Comparison of ENCODE assay signal across 9 mouse cellular contexts in genomic region chr5:136186723-136187122, GRCm38 (mm10). TPM values are rescaled to one million over a fixed set of nuclear protein-coding genes. Genes with fewer than 3 reads are reported as not detected.
DNase-seq lines count a peak whose midpoint lies in the region; ATAC-seq and TF ChIP-seq lines count a peak whose summit lies in the region.
"Had no signal": no experiment of that assay in that cellular context is flagged by ENCODE, and none has a peak within 500 bp of the region (broad histone marks: within the 10 kb centered on the region; RNA-seq: fewer than 3 reads in every experiment).

No protein-coding gene starts in this region.

- DNase-seq in kidney, adult 2 months, result peak; percentile 55
- DNase-seq in ES-CJ7 (ENCODE audit: low read depth, low spot score), result peak; percentile 52
- peak; percentile 65 to 67 for DNase-seq in cerebellum, postnatal 36 days
- DNase-seq in heart, postnatal 36 days, result peak; percentile 50 to 54
- DNase-seq in liver, embryonic 14.5 days (ENCODE audit: low read depth in 3 of 3, low spot score in 3 of 3), result no peak
- DNase-seq in retina, embryonic 14.5 days (ENCODE audit: low spot score), result peak; percentile 71

- H3K36me3 ChIP-seq in kidney, adult 2 months (ENCODE audit: control insufficient read depth, insufficient read depth, low read length), result no peaks in the 10 kb centered on the region; the same call in none of the 2 replicates
- H3K36me3 ChIP-seq in kidney, embryonic 15.5 days, result peaks cover 92% of the 10 kb centered on the region
- H3K36me3 ChIP-seq in liver, embryonic 14.5 days (replicated peaks; ENCODE audit: control insufficient read depth, insufficient read depth, low read depth), result peaks cover 30% of the 10 kb centered on the region

- no peaks in the 10 kb centered on the region for H3K9me3 ChIP-seq in kidney, embryonic 15.5 days (replicated peaks)
- no peaks in the 10 kb centered on the region for H3K9me3 ChIP-seq in liver, embryonic 14.5 days (ENCODE audit: control insufficient read depth, low read length)
- H3K9me3 ChIP-seq: midbrain, embryonic 12.5 days had no signal

- intact Hi-C loops in heart, postnatal 36 days (cut with DNase I), result loop anchor here (1.0 kb wide), 1 partner anchor 51 kb away; no protein-coding TSS in a partner anchor

- no peak for TF ChIP-seq EP300 in liver, embryonic 14.5 days (IDR thresholded peaks at IDR 0.05; ENCODE audit: low read depth)

- no peak overlapping the region for H3K4me2 ChIP-seq in kidney, embryonic 15.5 days
- H3K4me2 ChIP-seq in liver, embryonic 14.5 days (ENCODE audit: low read depth), result no peak overlapping the region
- H3K4me2 ChIP-seq: midbrain, embryonic 12.5 days had no signal

- no peak for TF ChIP-seq POLR2A in kidney, adult 2 months (IDR thresholded peaks at IDR 0.05; ENCODE audit: low read depth, low read length)

- no peak overlapping the region for H3K27ac ChIP-seq in kidney, adult 2 months (ENCODE audit: insufficient read depth, low read depth, low read length)
- no peak overlapping the region for H3K27ac ChIP-seq in kidney, embryonic 15.5 days
- no peak overlapping the region for H3K27ac ChIP-seq in liver, embryonic 14.5 days
- H3K27ac ChIP-seq: midbrain, embryonic 12.5 days had no signal

- H3K4me1 ChIP-seq in kidney, adult 2 months (ENCODE audit: control insufficient read depth, insufficient read depth, low read length), result 0 out of 2 replicates have a peak, but pooled peaks cover 3% of the 10 kb centered on the region
- no peaks in the 10 kb centered on the region for H3K4me1 ChIP-seq in kidney, embryonic 15.5 days
- H3K4me1 ChIP-seq in liver, embryonic 14.5 days (replicated peaks; ENCODE audit: control insufficient read depth in 2 of 2, insufficient read depth in 2 of 2, low read length in 1 of 2), result no peaks in the 10 kb centered on the region
- H3K4me1 ChIP-seq: midbrain, embryonic 12.5 days had no signal

- no peak for ATAC-seq in kidney, embryonic 15.5 days (replicated peaks; ENCODE audit: low FRiP score)
- no peak for ATAC-seq in liver, embryonic 14.5 days (ENCODE audit: insufficient read depth)
- no peak for ATAC-seq in erythroid progenitor cell, adult 5-6 weeks (replicated peaks; ENCODE audit: low FRiP score, poor library complexity, severe bottlenecking)

- WGBS in kidney, adult 2 months, result 31% methylated on average over 4 of the region's 4 CpGs
- 39% methylated on average over 4 of the region's 4 CpGs for WGBS in kidney, embryonic 15.5 days
- WGBS in liver, embryonic 14.5 days (ENCODE audit: insufficient replicate concordance), result 27% methylated on average over 4 of the region's 4 CpGs

- H3K9ac ChIP-seq in kidney, embryonic 15.5 days, result no peak overlapping the region
- no peak overlapping the region for H3K9ac ChIP-seq in liver, embryonic 14.5 days (replicated peaks)
- H3K9ac ChIP-seq: midbrain, embryonic 12.5 days had no signal

- no peak overlapping the region for H3K4me3 ChIP-seq in kidney, adult 2 months (ENCODE audit: insufficient read depth, low read depth, low read length)
- H3K4me3 ChIP-seq in kidney, embryonic 15.5 days (replicated peaks), result no peak overlapping the region
- H3K4me3 ChIP-seq in liver, embryonic 14.5 days (ENCODE audit: insufficient read depth in 1 of 2, low read depth in 2 of 2, low read length in 2 of 2), result no peak overlapping the region
- H3K4me3 ChIP-seq: midbrain, embryonic 12.5 days had no signal

- no peaks in the 10 kb centered on the region for H3K27me3 ChIP-seq in kidney, adult 2 months (replicated peaks; ENCODE audit: control insufficient read depth, insufficient read depth, low read length)
- H3K27me3 ChIP-seq in kidney, embryonic 15.5 days, result no peaks in the 10 kb centered on the region
- H3K27me3 ChIP-seq in liver, embryonic 14.5 days (ENCODE audit: control insufficient read depth, insufficient read depth, low read length), result no peaks in the 10 kb centered on the region
- H3K27me3 ChIP-seq: midbrain, embryonic 12.5 days had no signal

- TF ChIP-seq CTCF in kidney, adult 2 months (conservative IDR thresholded peaks at IDR 0.05; ENCODE audit: insufficient read depth, insufficient read length, low read depth, low read length), result peak; percentile 86
- TF ChIP-seq CTCF in liver, embryonic 14.5 days (IDR thresholded peaks at IDR 0.05; ENCODE audit: low read depth), result peak; percentile 76

RNA-seq across cellular contexts. Expression of gene Prkrip1, which starts 12.0 kb away (rescaled TPM):
- polyA plus RNA-seq in kidney, adult 2 months (2012; rRNA removed), result 9.0 and 14.1 TPM in 2 replicates
- polyA plus RNA-seq in kidney, embryonic 15.5 days (2015; fragmentation: Nextera tagmentation; extraction: Ambion mirVana), result 50.8 and 51.3 TPM in 2 replicates
- 10 to 100 TPM; 15.2 to 20.5 TPM for total RNA-seq in heart, postnatal 36 days (2021)
- 5.6 and 16.0 TPM in 2 replicates for polyA plus RNA-seq in liver, embryonic 14.5 days (2012; rRNA removed)
- 25.0 and 32.2 TPM in 2 replicates for polyA plus RNA-seq in liver, embryonic 14.5 days (2014; fragmentation: Nextera tagmentation; extraction: Ambion mirVana)
- 1.8 and 2.5 TPM in 2 replicates for total RNA-seq in erythroid progenitor cell, adult 5-6 weeks (2015; ENCODE audit: low replicate concordance)
- total RNA-seq in erythroid progenitor cell, adult 5-6 weeks (2017; ENCODE audit: low replicate concordance), result 23.2 and 25.9 TPM in 2 replicates

RNA-seq across cellular contexts. Expression of gene Orai2, which starts 16.2 kb away (rescaled TPM):
- polyA plus RNA-seq in kidney, adult 2 months (2012; rRNA removed), result 9.7 and 12.7 TPM in 2 replicates
- 6.0 and 6.3 TPM in 2 replicates for polyA plus RNA-seq in kidney, embryonic 15.5 days (2015; fragmentation: Nextera tagmentation; extraction: Ambion mirVana)
- 1 to 10 TPM; 1.2 to 1.3 TPM for total RNA-seq in heart, postnatal 36 days (2021)
- 3.0 and 3.6 TPM in 2 replicates for polyA plus RNA-seq in liver, embryonic 14.5 days (2012; rRNA removed)
- polyA plus RNA-seq in liver, embryonic 14.5 days (2014; fragmentation: Nextera tagmentation; extraction: Ambion mirVana), result 2.2 and 3.0 TPM in 2 replicates
- total RNA-seq in erythroid progenitor cell, adult 5-6 weeks (2015; ENCODE audit: low replicate concordance), result 7.5 and 7.6 TPM in 2 replicates
- 2.9 and 5.8 TPM in 2 replicates for total RNA-seq in erythroid progenitor cell, adult 5-6 weeks (2017; ENCODE audit: low replicate concordance)

RNA-seq across cellular contexts. Expression of gene Alkbh4, which starts 50.8 kb away (rescaled TPM):
- polyA plus RNA-seq in kidney, adult 2 months (2012; rRNA removed), result 11.1 and 11.8 TPM in 2 replicates
- polyA plus RNA-seq in kidney, embryonic 15.5 days (2015; fragmentation: Nextera tagmentation; extraction: Ambion mirVana), result 15.7 and 16.9 TPM in 2 replicates
- total RNA-seq in heart, postnatal 36 days (2021), result 1 to 10 TPM; 4.4 to 4.7 TPM
- polyA plus RNA-seq in liver, embryonic 14.5 days (2012; rRNA removed), result 8.2 and 9.6 TPM in 2 replicates
- polyA plus RNA-seq in liver, embryonic 14.5 days (2014; fragmentation: Nextera tagmentation; extraction: Ambion mirVana), result 7.0 and 8.3 TPM in 2 replicates
- 18.0 and 22.6 TPM in 2 replicates for total RNA-seq in erythroid progenitor cell, adult 5-6 weeks (2015; ENCODE audit: low replicate concordance)
- 10.3 and 13.4 TPM in 2 replicates for total RNA-seq in erythroid progenitor cell, adult 5-6 weeks (2017; ENCODE audit: low replicate concordance)

RNA-seq across cellular contexts. Expression of gene Lrwd1, which starts 50.8 kb away (rescaled TPM):
- polyA plus RNA-seq in kidney, adult 2 months (2012; rRNA removed), result 18.4 and 19.9 TPM in 2 replicates
- 33.6 and 40.2 TPM in 2 replicates for polyA plus RNA-seq in kidney, embryonic 15.5 days (2015; fragmentation: Nextera tagmentation; extraction: Ambion mirVana)
- 1 to 10 TPM; 5.7 to 6.6 TPM for total RNA-seq in heart, postnatal 36 days (2021)
- polyA plus RNA-seq in liver, embryonic 14.5 days (2012; rRNA removed), result 42.7 and 45.2 TPM in 2 replicates
- polyA plus RNA-seq in liver, embryonic 14.5 days (2014; fragmentation: Nextera tagmentation; extraction: Ambion mirVana), result 34.1 and 37.8 TPM in 2 replicates
- 24.1 and 31.9 TPM in 2 replicates for total RNA-seq in erythroid progenitor cell, adult 5-6 weeks (2015; ENCODE audit: low replicate concordance)
- 42.2 and 51.7 TPM in 2 replicates for total RNA-seq in erythroid progenitor cell, adult 5-6 weeks (2017; ENCODE audit: low replicate concordance)

RNA-seq across cellular contexts. Expression of gene Sh2b2, which starts 59.6 kb away (rescaled TPM):
- polyA plus RNA-seq in kidney, adult 2 months (2012; rRNA removed), result 7.5 and 8.7 TPM in 2 replicates
- 5.0 and 5.2 TPM in 2 replicates for polyA plus RNA-seq in kidney, embryonic 15.5 days (2015; fragmentation: Nextera tagmentation; extraction: Ambion mirVana)
- total RNA-seq in heart, postnatal 36 days (2021), result under 1 TPM; 0.43 to 0.83 TPM
- polyA plus RNA-seq in liver, embryonic 14.5 days (2012; rRNA removed), result 1.8 and 8.5 TPM in 2 replicates
- 1.4 and 1.5 TPM in 2 replicates for polyA plus RNA-seq in liver, embryonic 14.5 days (2014; fragmentation: Nextera tagmentation; extraction: Ambion mirVana)
- total RNA-seq in erythroid progenitor cell, adult 5-6 weeks (2015; ENCODE audit: low replicate concordance), result 4.0 and 7.5 TPM in 2 replicates
- 0.13 and 2.3 TPM in 2 replicates for total RNA-seq in erythroid progenitor cell, adult 5-6 weeks (2017; ENCODE audit: low replicate concordance)

Comparison
In these comparisons a context has a peak if more than half of its experiments do, and no peak if none do; other contexts are left out.
1. DNase-seq: peak in kidney, adult 2 months (single experiment), ES-CJ7 (single experiment), cerebellum, postnatal 36 days (2 of 2), heart, postnatal 36 days (2 of 2) and retina, embryonic 14.5 days (single experiment); none in liver, embryonic 14.5 days (0 of 3).